Mouse (Mus musculus) gastrocnemius, adult 2 months (tissue): ENCODE measurements around the gene Mrps6. TPM values are rescaled to one million over a fixed set of nuclear protein-coding genes. Genes with fewer than 3 reads are reported as not detected.

Source experiments
- DNase-seq: peaks from one replicate; pipeline ENCODE4 v3.0.0; 2022
- H3K27ac ChIP-seq: fragments of 200-600 bp; 2 replicates; pipeline ENCODE4 v1.8.1; 2022; ENCODE audit warnings: mild to moderate bottlenecking
- H3K4me3 ChIP-seq: fragments of 200-600 bp; 2 replicates; pipeline ENCODE4 v1.8.1; 2022; ENCODE audit warnings: mild to moderate bottlenecking, moderate library complexity
- CTCF ChIP-seq: fragments of 200-600 bp; IDR thresholded peaks from 2 replicates; pipeline ENCODE4 v1.8.1; 2022; ENCODE audit warnings: antibody characterized with exemption, mild to moderate bottlenecking, moderate library complexity
- intact Hi-C: fragments of 180-260 bp; cut with DNase I; formaldehyde crosslinking; loops from one replicate; pipeline ENCODE4 v1.15.1; 2025
- total RNA-seq, 2 experiments: library from RNA; stranded (reverse); gene quantifications; 2 replicates each; pipeline ENCODE4 v1.2.3; 2021

Gene Mrps6
- total RNA-seq, 2 experiments from 2014 or later = 25.7 to 29.4 TPM

DNA sequence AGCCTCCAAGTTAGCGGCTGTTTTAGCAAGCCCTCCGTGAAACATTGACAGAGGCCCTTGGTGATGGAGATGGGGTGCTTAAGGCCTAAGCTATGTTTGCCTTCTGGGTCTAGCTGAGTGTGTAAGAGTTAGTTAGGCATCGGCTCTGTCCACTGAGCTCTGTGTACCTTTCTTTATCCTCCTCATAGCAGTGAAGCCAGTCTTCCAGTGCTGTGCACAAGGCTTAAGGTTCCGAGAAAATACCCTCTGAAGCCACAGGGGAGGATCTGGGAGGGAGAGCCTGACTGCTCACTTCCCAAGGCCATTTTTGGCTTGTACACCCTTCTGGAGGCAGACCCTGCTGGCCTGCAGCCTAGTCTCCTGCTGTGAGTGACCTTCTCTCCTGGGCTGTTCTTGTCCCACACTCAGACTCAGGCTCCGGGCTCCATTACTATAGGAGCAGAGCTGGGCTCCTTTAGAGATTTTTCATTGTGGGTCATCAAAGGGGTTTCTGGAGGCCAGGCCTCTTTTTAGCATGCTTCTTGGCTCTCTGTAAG is 56.7 kb downstream of the Mrps6 start:
- H3K27ac ChIP-seq = 0 out of 2 replicates have a peak overlapping the region, but pooled peaks have one; percentile 8

DNA sequence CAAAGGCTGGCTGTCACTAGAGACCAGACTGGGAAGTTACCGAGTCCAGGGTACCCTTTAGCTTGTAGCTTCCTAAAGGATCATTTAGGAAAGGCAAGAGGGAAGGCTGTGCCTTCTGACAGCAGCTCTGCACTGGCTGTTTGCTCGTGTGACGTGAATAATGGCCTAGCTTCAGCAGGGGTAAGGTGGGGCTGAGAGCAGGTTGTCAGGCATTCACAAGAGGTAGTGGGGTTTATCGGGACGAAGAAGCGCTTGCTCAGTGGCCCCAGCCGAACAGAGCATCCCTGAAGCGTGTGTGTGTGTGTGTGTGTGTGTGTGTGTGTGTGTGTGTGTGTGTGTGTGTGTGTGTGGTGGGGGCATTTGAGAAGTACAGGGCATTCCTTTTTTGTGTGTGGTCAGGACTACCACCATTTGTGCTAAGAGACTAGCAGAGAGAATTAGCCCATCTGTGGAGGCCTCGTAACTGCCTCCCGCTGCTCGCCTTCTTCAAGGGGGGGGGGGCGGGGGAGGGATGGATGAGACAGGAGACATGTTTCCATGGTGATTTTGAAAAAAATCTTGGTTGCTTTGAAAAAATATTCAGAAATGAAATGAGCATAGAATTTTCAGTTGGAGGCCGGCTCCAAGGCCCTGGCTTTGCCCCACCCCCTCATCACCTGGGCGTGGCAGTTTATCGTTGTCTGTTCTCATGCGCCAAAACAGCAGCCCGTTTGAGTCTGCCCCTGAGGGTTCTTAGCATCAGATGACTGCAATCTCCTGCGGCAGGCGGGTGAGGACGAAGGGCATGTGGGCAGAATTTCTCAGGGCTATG is 57.7 kb downstream of the Mrps6 start:
- TF ChIP-seq CTCF = no peak
- DNase-seq = peak; percentile 58
- H3K4me3 ChIP-seq = no peak overlapping the region
- intact Hi-C loops = no loop called here
- H3K27ac ChIP-seq = 0 out of 2 replicates have a peak overlapping the region, but pooled peaks have one; percentile 35

More for the DNA sequence above, 56.7 kb downstream of the Mrps6 start:
- peak; percentile 46 for DNase-seq
- intact Hi-C loops = no loop called here
- no peak for TF ChIP-seq CTCF
- H3K4me3 ChIP-seq = no peak overlapping the region

GRCm38 (mm10) chr16:92117337-92118209 is 59.5 kb downstream of the Mrps6 start:
- no peak for DNase-seq
- no peak overlapping the region for H3K4me3 ChIP-seq
- intact Hi-C loops = no loop called here
- TF ChIP-seq CTCF = no peak
- H3K27ac ChIP-seq = no peak overlapping the region

DNA sequence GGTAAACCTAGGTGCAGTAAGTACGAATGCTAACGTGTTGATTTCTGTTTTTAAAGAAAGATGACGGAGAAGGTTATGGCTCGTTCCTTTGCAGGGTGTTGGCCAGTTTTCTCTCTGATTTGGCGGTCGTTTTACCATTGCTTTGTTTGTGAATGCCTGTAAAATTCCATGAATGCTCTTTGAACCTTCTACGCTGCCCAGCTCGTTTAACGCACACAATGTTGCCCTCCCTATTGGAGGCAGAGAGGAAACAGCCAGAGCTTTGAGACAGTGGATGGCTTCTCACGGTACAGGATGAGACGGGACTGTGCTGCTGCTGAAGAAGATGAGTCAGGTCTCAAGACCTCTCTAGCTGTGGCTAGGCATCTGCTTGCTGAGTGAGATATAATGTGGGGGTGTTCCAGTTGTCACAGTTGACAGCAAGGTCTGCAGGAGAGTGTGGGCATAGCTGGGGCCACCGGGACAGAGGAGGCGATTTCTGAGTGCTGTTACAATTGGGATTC is 61.0 kb downstream of the Mrps6 start:
- no peak overlapping the region for H3K27ac ChIP-seq
- TF ChIP-seq CTCF = no peak
- intact Hi-C loops = no loop called here
- no peak overlapping the region for H3K4me3 ChIP-seq
- DNase-seq = no peak

GRCm38 (mm10) chr16:92120899-92121531 is 62.9 kb downstream of the Mrps6 start:
- no peak overlapping the region for H3K27ac ChIP-seq
- H3K4me3 ChIP-seq = no peak overlapping the region
- intact Hi-C loops = no loop called here
- no peak for TF ChIP-seq CTCF
- DNase-seq = no peak

GRCm38 (mm10) chr16:92127226-92127625 is 69.2 kb downstream of the Mrps6 start:
- Histone ChIP-seq H3K4me3 (no peak overlapping the region), H3K27ac (no peak overlapping the region)
- intact Hi-C loops = no loop called here
- TF ChIP-seq CTCF = no peak
- peak; percentile 9 for DNase-seq

GRCm38 (mm10) chr16:92127666-92128065 is 69.6 kb downstream of the Mrps6 start:
- no peak for TF ChIP-seq CTCF
- intact Hi-C loops = no loop called here
- no peak for DNase-seq
- Histone ChIP-seq H3K27ac (no peak overlapping the region), H3K4me3 (no peak overlapping the region)

DNA sequence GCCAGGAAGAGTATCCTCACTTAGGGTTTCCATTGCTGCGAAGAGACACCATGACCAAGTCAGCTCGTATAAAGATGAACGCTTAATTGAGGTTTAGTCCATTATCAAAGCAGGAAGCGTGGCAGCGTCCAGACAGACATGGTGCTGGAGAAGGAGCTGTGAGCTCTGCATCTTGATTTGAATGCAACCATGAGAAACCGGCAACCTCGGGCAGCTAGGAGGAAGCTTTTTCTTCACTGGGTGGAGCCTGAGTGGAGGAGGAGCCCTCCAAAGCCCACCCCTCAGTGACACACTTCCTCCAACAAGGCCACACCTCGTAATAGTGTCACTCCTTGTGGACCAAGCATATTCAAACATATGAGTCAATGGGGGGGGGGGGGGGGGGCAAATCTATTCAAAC is 71.8 kb downstream of the Mrps6 start:
- intact Hi-C loops = no loop called here
- no peak for TF ChIP-seq CTCF
- no peak overlapping the region for H3K27ac ChIP-seq
- no peak overlapping the region for H3K4me3 ChIP-seq
- no peak for DNase-seq

GRCm38 (mm10) chr16:92132511-92132910 is 74.4 kb downstream of the Mrps6 start:
- intact Hi-C loops = no loop called here
- no peak for DNase-seq
- Histone ChIP-seq H3K27ac (no peak overlapping the region), H3K4me3 (no peak overlapping the region)
- TF ChIP-seq CTCF = no peak

GRCm38 (mm10) chr16:92134148-92134764 is 76.2 kb downstream of the Mrps6 start:
- Histone ChIP-seq H3K4me3 (no peak overlapping the region), H3K27ac (no peak overlapping the region)
- intact Hi-C loops = no loop called here
- TF ChIP-seq CTCF = no peak
- DNase-seq = peak; percentile 16

GRCm38 (mm10) chr16:92136275-92136674 is 78.2 kb downstream of the Mrps6 start:
- Histone ChIP-seq H3K27ac (no peak overlapping the region), H3K4me3 (no peak overlapping the region)
- no peak for DNase-seq
- intact Hi-C loops = no loop called here
- no peak for TF ChIP-seq CTCF
